Mouse (Mus musculus) ES-E14 (cell line): Measurements from ENCODE around the gene Dcdc2a.

ENCODE experiments used
- CHD2 ChIP-seq: IDR thresholded peaks from 2 replicates; pipeline ENCODE4 v1.6.1; 2014; ENCODE audit warnings: mild to moderate bottlenecking, low read depth, low read length, inconsistent platforms
- HCFC1 ChIP-seq: IDR thresholded peaks from 2 replicates; pipeline ENCODE4 v1.6.1; 2012; ENCODE audit warnings: low read length, inconsistent platforms, borderline replicate concordance; ENCODE audit not compliant: insufficient read depth
- ZNF384 ChIP-seq: IDR thresholded peaks from 2 replicates; pipeline ENCODE4 v1.6.1; 2012; ENCODE audit warnings: low read depth, low read length, inconsistent platforms

DNA sequence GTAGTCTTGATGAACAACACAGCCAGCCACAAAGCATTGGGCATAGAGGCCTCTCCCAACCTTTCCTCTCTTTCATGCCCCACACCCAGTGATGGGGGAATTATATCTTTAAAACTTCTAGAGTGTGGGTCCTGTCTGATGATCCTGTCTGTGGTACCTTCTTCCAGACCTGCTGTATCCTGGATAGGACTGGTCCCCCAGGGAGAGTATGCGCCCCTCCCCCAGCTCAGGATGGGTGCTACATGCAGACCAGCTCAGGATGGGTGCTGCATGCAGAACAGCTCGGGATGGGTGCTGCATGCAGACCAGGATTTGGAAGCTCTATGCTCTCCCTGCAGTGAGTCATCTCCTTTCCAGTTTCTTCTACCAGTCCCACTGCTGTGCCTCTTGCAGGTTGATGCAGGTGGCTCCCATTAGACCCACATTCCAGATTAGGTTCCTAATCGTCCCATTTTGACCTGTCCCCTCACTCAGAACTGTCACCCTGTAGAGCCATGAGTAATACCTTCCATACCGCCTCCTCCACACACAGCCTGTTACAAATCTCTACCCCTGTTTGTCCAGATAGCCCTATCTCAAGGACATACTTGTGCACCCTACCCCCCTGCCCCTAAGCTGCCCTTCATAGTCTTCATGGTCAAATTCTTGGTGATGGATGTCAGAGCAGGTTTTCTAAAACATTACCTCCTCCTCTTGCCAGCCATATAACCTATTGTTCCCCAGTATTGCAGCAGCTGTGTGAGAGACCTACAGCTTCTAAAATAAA is 122.6 kb downstream of the Dcdc2a start:
- TF ChIP-seq ZNF384: no peak
- no peak for TF ChIP-seq CHD2
- no peak for TF ChIP-seq HCFC1
